Mouse (Mus musculus) liver, postnatal 0 days (tissue): ENCODE measurements around the gene Fxyd3.

Source experiments
- CTCF ChIP-seq: sonication (generic); IDR thresholded peaks from 2 replicates; pipeline ENCODE4 v1.5.1; 2016; ENCODE audit warnings: antibody characterized with exemption, low read depth
- EP300 ChIP-seq: IDR thresholded peaks from 2 replicates; pipeline ENCODE4 v1.6.1; 2016; ENCODE audit warnings: antibody characterized with exemption, low read depth, mild to moderate bottlenecking

GRCm38 (mm10) chr7:31085171-31085570 lies 8.7 kb upstream of the Fxyd3 start:
- TF ChIP-seq CTCF = no peak
- TF ChIP-seq EP300 = no peak
